Mouse (Mus musculus) spleen, postnatal 10 days (tissue): ENCODE measurements around the gene Sec14l1.

Source experiments
- DNase-seq, 2 experiments: peaks; one replicate each; pipeline ENCODE4 v3.0.0; 2021 to 2022; ENCODE audit warnings: low spot score in 2 of 2

Sec14l1 gene

DNA sequence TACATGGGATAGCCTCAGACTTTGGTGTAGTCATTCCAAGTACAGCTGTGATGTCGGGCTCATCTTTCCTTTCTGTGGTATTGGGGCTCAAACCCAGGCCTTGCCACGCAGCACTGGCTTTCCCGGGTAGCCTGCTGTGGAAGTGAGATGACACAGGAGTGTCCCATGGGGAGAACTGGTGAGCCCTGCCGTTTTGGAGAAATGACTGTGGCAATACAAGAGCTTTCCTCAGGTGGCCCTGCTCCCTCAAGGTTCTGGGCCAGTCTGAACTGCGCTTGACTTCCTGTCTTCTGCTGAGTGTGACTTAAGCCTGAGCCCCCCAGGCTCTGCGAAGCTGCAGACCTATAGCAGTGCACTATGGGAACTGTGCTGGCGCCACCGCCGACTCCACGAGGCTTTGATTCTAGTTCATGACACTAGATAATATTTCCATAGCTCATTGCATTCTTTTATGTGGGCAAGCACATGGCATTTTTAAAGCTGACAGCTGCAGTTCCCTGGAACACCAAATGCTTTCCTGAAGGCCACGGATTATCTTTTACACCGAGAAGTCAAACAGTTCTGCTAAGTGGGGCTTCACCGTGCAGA is 12.4 kb downstream of the Sec14l1 start:
- DNase-seq, result no peak

DNA sequence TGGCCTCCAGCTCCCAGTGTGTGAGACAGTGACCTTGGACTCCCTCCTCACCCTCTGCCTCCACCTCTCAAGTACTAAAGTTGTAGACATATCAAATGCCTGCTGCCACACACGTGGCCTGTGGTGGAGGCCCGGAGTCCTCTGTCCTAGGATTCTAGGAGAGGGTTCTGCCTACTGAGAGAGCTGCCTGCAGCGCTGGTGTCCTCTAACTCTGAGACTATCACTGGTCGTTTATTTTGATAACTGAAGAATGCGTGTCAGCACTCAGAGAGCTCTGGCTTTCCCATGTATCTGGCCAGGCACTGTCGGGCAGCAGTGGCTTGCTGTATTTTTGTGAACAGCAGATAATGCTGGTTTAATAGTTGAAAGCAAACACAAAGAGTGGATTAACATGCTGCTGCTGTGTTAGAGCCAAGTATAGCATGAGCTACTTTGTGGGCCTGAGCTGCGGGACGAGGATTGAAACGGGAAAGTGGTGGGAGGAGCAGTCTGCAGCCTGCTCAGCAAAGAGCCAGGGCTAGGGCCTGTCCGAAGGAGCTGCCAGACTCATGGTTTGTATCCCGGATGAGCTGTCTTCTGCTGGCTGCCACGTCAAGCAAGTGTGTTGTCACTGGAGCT is 13.1 kb downstream of the Sec14l1 start:
- DNase-seq, result no peak

DNA sequence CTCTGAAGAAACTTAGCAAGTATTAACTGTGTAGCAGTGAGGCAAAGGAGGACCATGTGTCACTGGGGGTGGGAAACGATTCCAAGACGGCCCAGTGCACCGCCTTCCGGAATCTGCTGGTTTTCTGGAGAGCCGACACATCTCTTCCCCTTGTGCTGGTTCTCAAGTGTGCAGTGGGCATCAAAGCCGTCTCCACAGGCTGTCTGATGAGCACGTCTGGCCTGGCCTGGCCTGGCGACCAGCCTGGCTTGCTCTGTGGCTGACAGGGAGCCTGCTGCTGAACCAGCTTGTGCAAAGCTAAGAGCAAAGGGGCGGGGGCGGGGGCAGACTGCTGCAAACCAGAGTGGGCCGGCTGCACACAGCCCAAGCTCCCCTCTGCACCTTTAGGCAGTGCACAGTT is 14.5 kb downstream of the Sec14l1 start:
- DNase-seq, result no peak

DNA sequence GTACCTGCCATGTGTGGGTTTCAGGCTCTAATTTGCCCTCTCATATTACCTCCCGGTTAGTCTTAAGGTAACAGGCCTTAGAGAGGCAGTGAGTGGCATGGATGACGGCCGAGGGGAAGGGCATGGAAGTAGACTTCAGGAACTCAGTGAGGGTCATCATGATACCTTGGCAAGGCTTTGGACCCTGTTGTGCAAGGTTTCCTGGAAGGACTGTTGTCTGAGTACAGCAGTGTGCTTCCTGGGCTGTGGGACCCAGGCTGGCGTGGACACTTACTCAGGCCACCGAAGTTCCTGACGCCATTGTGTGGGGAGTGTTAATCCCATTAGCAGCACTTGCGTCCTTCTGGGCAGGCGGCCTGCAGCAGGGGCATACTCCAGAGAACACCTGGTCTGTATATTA is 15.1 kb downstream of the Sec14l1 start:
- no peak for DNase-seq

DNA sequence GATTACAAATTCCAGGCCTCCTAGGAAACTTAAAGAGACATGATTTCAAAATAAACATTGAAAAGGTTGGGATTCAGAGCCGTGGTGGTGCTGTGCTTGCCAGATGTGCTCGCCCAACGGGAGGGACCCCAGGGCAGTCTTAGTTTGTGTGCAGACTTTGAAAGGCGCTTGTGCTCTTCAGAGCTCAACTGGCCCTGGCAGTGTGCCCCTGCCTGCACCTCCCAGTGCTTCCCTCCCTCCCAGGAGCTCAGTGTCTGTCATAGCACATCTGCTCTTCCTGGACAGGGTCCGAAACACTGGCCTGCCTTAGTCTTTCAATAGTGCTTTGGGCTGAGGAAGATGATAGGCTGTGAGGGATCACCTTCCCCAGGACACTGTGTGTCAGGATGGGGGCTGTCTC is 15.9 kb downstream of the Sec14l1 start:
- DNase-seq, result no peak

DNA sequence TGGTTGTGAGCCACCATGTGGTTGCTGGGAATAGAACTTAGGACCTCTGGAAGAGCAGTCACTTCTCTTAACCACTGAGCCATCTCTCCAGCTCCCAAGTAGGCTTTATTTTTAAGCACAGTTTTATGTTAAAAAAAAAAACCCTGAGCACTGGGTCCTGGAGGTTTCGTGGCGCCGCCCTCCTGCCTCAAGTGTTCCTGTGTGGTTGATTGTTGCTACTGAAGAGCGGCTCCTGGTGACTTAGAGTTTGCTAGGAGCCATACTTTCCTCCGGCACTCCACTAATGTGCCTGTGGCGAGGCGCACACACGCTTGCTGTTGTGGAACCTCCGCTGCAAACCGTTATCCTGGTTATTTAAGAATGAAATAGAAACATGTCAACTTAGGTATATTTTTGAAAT is 16.5 kb downstream of the Sec14l1 start:
- no peak for DNase-seq

DNA sequence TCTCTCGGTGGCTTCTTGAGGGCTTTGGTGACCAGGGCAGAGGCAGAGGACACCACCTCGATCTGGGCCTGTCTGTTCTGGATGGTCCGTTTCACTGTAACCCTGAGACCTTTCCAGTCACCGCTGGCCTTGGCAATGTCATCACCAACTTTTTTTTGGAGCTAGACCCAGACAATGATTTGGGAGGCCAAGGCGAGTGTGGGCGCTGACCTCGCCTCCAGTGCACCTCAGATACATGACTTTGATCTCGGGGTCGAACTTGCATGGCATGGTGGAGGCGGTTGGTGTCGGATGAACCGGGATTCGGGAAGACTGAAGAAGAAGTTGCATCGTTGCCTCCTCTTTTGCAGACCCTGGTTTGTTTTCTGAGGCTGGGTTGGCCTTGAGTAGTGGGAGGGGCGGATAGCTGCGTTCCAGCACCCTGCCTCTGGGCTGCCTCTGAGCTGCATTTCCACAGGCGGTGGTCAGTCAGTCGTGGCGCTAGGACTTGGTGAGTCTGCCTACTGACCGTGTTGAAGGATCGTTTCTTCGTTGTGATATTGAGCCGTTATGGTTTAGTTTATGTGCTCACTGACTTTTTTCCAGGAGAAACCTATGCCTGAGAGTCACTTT is 19.9 kb downstream of the Sec14l1 start:
- no peak for DNase-seq

DNA sequence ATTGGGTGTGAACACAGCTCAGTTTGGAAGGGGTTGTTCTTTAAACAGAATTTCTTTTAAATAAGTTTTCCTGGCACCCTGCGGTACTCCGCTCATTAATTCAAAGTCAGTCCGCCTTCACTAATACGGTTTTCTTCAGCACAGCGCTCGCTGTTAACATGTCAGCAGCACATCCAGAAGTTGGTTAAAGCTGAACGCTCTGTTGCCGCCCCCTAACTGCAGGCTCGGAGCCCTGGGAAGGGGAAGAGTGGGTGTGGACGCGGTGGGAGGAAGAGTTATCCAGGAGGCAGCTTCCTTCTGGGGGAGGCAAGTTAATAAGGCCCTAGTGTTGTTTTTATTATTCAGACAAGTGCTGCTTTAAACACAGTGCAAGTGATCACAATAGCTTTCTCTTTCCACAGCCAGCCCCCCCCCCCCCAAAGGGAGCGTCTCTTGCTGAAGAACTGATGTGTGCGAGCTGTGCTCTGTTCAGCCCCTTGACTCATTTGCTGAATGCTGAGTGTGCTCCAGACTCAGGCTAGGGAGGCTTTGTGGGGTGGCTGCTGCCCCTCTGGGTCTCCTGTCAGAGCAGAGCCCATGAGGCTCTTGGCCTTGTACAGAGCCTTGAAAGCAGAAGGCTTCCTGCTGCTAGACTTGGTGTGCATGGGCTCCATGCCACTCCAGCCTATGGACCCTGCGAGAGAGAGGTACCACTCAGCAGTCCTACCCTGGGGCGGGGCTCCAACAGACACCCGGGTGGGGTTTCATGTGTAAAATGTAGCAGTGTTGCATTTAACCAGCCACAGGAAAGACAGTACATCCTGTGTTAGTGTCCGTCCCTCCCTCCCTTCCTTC is 20.7 kb downstream of the Sec14l1 start:
- no peak for DNase-seq

DNA sequence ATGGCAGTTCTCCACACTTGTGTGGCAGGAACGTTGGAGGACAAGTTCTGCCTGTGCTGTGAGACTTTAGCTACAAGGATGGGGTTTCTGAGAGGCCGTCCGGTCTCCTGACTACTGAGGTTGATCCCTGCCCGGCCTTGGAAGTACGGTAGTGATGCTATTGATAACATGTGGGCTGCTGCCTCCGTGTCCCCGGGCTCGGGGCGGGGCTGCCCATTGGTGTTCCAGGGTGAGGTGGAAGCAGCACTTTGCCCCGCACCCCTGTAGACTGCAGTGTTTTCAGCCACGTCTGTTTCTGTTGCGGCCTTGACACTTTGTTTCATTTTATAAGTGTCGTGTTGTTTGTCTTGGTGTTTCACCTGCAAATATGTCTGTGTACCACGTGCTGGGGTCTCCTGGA is 21.9 kb downstream of the Sec14l1 start:
- DNase-seq, result no peak

DNA sequence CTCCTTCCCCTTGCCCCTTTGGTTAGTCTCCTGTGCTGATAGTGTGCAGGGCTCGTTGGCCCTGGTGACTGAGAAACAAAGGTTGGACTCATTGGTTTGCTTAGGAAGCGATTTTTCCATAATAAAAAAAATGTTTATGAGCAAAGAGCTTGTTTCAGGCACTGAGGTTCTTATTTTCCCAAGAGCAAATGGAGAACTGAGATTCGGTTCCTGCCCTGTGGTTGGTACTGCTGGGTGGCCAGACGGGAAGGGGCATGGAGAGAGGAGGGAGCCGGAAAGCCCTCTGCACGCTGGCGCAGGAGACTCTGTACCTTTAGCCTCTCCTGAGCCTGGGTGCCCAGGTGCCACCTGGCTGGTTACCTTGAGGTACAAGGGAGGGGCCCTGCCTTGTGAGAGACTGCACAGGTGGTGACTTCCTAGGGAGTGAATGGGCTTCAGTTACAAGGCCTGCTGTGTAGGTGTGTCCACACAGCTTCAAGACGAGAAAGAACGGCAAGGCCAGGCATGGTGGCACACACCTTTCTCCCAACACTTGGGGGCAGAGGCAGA is 23.3 kb downstream of the Sec14l1 start:
- no peak for DNase-seq

DNA sequence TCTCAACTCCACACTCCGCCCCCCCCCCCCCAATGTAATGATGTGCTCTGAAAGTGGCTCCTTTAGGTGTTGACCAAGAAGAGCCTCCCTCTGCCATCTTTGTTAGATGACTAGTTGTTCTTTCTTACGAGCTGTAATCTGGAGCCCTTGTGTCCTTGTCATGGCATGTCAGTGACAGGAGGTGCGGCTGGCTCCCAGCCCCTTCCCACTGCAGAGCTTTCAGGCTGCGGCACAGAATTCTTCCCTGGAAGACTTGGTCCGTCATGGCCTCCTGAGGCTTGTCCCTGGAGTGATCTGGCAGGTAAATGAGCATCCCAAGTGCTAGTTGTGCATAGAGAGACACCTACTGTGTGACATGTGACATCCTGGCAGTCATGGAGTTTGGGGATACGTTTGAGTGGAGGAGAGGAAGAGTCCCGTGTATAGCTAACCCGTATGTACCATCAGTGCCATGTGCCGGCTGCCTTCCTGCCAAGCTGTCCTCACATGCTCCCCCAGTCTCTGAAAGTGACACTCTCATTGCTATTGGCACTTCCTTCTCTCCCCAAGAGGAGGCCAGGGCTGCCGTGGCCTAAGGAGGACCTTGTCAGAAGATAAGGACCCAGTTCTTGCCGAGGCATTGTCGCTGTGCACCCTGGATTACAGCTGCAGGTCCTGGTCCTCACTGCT is 24.0 kb downstream of the Sec14l1 start:
- DNase-seq, result no peak

DNA sequence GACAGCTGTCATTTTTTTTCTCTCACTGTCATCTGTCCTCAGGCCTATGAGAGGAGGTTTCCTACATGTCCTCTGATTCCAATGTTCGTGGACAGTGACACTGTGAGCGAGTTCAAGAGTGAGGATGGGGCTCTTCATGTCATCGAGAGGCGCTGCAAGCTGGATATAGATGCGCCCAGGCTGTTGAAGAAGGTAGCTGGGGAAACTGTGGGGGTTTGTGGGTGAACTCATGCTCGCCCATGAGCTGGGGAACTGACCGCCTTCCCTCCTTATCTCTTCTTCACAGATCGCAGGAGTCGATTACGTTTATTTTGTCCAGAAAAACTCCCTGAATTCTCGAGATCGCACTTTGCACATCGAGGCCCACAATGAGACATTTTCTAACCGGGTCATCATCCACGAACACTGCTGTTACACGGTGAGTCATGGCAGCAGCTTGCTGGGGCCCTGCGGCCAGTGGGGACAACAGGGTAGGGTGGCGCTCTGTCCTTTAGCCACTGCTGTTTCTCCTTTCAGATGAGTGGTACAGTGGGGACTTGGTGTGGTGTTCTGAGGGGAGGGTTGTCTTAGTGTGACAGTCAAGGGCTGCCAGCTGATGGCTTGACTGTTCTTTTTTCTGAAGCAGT is 26.5 kb downstream of the Sec14l1 start:
- no peak for DNase-seq

DNA sequence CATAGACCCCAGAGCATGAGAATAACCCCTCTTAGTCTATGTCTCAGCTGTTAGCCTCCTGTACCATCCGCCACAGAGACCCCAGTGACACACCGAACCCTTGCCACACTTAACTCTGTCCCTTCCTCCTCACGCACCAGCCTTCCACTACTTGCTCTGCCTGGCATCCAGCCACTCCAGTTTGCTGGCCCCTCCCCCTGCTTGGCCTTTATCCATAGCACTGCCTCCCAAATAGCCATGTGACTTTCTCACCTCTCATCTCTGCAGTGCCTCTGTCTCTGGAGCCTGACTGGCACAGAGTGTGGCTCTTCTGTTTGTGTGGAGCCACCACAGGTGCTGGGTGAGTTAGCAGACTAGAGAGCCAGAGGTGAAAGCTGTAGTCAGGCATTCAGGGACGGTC is 27.5 kb downstream of the Sec14l1 start:
- no peak for DNase-seq

DNA sequence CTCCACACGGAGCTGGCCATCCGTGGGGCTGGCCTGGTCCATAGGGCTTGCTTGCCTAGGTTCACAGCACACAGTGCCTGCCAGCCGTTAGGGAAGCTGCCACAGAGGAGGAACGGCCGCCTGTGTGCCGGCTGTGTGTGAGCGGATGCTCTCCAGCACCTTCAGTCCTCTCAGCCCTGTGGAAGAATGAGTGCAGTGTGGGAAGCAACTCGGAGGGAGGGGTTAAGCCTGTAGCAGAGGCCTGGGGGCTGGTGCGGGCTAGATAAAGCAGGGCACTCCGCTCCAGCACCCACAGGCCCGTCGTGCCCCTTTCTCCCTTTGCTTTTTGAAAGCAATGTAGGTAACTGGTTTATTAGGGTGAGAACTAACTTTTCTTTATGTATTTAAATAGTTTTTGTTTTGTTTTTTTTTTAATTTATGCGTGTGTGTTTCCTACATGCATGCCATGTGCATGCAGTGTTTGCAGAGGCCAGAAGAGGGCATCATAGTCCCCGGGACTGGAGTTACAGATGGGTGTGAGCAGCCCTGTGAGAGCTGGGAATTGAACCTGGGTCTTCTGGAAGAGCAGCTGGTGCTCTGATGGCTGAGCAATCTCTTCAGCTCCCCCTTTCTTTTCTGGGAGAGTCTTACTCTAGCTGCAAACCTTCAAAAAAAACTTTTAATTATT is 30.6 kb downstream of the Sec14l1 start:
- no peak for DNase-seq

DNA sequence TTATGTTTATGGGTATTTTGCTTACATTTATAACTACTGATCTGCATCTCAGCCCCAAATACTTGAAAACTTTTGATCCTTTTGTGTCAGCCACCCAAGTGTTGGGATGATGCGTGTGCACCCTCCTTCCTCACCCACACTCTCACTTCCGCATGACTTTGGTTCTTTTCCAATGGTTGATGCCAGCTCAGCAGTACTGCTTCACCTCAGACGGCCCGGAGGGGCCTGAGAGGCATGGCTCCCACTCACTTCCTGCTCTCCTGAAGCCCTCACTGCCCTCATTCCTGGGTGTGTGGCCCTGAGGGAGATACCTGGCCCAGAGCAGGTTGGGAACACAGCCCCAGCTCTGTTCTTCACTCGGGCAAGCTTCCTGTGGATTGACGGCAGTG is 31.1 kb downstream of the Sec14l1 start:
- no peak for DNase-seq

DNA sequence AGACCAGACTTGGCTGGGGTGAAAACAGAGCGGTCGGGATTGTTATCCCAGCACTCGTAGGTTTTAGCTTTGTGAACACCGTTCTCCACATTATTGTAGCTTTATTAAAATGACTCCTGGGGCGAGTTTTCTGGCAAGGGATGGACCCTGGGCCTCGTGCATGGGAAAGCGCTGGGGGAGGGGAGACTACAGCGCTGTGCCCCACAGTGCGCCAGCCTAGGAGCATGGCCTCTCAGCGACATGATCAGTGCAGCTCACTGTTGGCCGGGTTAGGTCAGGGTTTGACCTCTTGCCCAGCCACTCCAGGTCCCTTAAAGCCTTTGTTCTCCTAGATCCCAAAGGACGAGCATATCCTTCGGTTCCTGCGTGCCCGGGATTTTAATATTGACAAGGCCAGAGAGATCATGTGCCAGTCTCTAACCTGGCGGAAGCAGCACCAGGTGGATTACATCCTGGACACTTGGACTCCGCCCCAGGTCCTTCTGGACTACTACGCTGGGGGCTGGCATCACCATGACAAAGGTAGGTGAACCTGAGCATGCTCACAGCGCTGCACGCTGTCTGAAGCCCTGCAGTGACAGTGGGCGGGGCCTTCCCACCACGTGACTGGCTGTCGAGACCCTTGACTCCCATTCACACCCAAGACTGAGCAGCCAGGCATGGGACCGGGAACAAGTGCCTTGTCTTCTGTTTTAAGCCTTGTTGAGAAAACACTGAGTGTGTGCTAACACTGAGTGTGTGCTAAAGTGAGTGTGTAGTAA is 32.0 kb downstream of the Sec14l1 start:
- no peak for DNase-seq

DNA sequence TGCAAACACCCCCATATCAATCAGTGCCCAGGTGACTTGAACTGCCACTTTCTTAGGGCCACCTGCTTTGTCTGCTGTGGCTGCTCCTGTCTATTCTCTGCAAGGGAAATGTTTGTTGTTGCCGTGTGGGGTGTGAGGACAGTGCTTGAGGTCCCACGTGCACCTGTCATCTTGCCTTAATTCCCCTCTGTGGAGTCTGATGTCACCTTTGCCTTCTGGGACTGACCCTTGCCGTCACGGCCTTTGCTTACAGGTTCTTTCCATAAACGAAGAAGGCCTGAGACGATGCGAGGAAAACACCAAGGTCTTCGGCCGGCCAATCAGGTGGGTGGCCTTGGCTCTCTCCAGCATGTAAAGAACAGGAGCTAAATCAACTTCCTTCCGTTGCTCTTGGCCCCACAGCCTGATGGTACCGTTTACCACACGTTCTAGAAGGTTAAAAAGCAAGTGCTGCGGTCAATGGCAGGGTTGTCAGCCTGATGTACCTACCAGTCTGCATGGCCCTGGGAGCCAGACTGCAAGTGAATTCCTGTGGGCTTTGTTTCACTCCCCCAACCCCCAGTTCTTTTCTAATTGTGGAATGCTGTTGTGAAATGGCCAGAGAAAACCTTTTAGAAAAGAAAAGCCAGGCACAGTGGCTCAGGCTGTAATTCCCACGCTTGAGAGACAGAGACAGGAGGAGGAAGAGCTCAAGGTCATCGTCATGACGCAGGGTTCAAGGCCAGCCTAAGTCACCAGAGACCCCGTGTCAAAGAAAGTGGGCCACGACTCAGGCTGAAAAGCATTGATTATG is 34.1 kb downstream of the Sec14l1 start:
- no peak for DNase-seq

DNA sequence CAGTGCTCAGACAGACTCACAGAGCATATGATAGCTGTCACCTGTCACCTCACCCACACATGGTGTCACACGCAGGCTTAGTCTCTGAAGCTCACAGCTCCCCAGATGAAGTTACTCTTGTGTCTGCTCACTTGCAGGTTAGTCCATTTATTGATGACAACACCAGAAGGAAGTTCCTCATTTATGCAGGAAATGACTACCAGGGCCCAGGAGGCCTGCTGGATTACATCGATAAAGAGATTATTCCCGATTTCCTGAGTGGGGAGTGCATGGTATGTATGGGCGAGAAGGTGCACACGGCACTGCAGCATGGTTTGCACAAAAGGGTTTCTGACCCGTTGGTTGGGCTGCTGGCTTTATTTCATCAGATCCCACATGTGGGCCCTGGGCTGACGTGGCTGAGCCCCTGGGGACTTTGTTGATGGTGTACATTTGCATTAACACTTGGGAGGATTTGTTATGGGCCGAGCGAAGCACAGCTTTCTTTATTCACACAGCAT is 35.5 kb downstream of the Sec14l1 start:
- DNase-seq, result no peak

DNA sequence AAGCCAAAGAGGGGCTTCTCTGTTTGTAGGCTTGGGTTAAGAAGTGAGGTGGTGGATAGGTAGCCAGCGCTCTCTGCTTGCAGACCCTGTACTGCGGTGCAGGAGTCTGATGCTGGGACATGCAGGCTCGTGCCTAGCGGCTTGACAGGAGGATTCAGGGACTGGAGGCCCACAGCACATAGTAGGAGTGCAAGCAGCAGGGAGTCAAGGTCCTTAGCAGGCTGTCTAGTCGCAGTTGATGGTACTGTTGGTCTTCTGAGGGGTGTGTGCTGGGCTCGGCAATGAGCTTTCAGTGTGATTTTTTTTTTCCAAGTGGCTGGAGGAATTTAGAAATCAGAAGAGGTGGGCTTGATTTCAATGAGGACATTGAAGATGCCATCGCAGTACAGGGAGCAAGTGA is 36.5 kb downstream of the Sec14l1 start:
- no peak for DNase-seq
